Mouse (Mus musculus) cerebellum, adult 2 months (tissue): Measurements from ENCODE around the gene Fgfr2. TPM values are rescaled to one million over a fixed set of nuclear protein-coding genes. Genes with fewer than 3 reads are reported as not detected.

Experiments used
- DNase-seq, 2 experiments: peaks; one replicate each; pipeline ENCODE4 v3.0.0; 2021
- H3K27ac ChIP-seq: fragments of 200-500 bp; 2 replicates; pipeline ENCODE4 v1.5.1; 2012; ENCODE audit warnings: low read length, control low read depth, inconsistent platforms; ENCODE audit not compliant: insufficient read depth
- H3K27me3 ChIP-seq: fragments of 200-500 bp; 2 replicates; pipeline ENCODE4 v1.6.1; 2012; ENCODE audit warnings: inconsistent platforms, mild to moderate bottlenecking, low read length, moderate library complexity; ENCODE audit not compliant: control insufficient read depth, insufficient read depth
- H3K4me1 ChIP-seq: fragments of 200-500 bp; 2 replicates; pipeline ENCODE4 v1.6.1; 2011; ENCODE audit warnings: low read length; ENCODE audit not compliant: control insufficient read depth, insufficient read depth
- H3K4me3 ChIP-seq: fragments of 200-500 bp; replicated peaks from 2 replicates; pipeline ENCODE3; 2011; ENCODE audit warnings: mild to moderate bottlenecking, low read depth, low read length, control low read depth; ENCODE audit not compliant: insufficient read depth
- CTCF ChIP-seq: fragments of 200-500 bp; IDR thresholded peaks from 2 replicates; pipeline ENCODE4 v1.5.1; 2011; ENCODE audit warnings: low read depth, mild to moderate bottlenecking, control low read depth, low read length, moderate library complexity, borderline replicate concordance; ENCODE audit not compliant: insufficient read depth
- POLR2A ChIP-seq: fragments of 200-500 bp; IDR thresholded peaks from 2 replicates; pipeline ENCODE4 v1.6.1; 2011; ENCODE audit warnings: low read length, control low read depth, borderline replicate concordance; ENCODE audit not compliant: insufficient read depth
- WGBS: fragments of 180-500 bp; shearing (Covaris S2); methylation state at CpG from one replicate; pipeline ENCODE4 v1.1.7; 2018; 5-methylcytosine and 5-hydroxymethylcytosine counted together
- polyA plus RNA-seq: library from polyadenylated mRNA; depleted of rRNA; stranded (reverse); fragments of >200 nt; gene quantifications from 2 replicates; pipeline ENCODE4 v1.2.3, GENCODE M21; 2012

Fgfr2 gene
- polyA plus RNA-seq, 1 experiment: 95.3 TPM

DNA sequence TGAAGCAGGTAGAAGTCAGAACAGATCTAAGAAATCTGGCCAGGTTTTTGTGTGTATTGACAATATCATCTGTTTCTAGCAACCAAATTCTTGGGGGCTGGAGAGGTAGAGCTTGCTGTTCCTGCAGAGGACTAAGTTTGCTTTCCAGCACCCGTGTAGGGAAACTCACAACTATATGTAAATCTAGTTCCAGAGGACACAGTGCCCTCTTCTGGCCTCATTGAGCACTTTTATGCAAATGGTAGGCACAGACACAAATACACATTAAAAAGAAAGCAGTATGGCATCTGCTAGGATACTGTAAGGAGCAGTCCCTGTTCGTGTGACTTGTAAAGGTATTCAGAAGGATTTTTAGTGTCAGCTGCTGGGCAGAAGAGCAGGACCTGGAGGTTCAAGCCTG, 240.8 kb downstream of the Fgfr2 start:
- TF ChIP-seq POLR2A (no peak), CTCF (no peak)
- H3K27me3 ChIP-seq: no peaks in the 10 kb centered on the region
- WGBS: 65% methylated on average over 2 of the region's 2 CpGs
- H3K4me1 ChIP-seq: no peaks in the 10 kb centered on the region
- H3K4me3 ChIP-seq: no peak overlapping the region
- H3K27ac ChIP-seq: no peak overlapping the region
- DNase-seq: no peak

DNA sequence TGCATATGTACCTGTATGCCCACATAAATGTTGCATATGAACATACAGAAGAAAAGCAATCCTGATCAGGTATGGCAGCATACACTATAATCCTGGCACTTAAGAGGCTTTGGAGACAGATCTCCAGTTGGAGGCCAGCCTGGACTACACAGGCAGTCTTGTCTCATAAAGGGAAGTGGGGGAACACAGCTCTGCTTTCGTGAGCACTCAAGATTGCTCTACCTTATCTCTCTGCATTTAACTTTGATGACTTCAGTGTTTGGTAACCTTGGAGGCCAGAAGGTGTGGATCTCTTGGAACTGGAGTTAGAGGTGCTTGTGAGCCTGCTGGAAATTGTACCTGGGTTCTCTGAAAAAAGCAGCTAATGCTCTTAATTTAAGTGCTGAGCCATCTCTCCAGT, 242.9 kb downstream of the Fgfr2 start:
- no peak for DNase-seq
- no peak overlapping the region for H3K4me3 ChIP-seq
- WGBS: 93% methylated on average over 1 of the region's 1 CpGs
- no peak for TF ChIP-seq CTCF
- no peak for TF ChIP-seq POLR2A
- no peaks in the 10 kb centered on the region for H3K4me1 ChIP-seq
- H3K27me3 ChIP-seq: no peaks in the 10 kb centered on the region
- H3K27ac ChIP-seq: no peak overlapping the region

DNA sequence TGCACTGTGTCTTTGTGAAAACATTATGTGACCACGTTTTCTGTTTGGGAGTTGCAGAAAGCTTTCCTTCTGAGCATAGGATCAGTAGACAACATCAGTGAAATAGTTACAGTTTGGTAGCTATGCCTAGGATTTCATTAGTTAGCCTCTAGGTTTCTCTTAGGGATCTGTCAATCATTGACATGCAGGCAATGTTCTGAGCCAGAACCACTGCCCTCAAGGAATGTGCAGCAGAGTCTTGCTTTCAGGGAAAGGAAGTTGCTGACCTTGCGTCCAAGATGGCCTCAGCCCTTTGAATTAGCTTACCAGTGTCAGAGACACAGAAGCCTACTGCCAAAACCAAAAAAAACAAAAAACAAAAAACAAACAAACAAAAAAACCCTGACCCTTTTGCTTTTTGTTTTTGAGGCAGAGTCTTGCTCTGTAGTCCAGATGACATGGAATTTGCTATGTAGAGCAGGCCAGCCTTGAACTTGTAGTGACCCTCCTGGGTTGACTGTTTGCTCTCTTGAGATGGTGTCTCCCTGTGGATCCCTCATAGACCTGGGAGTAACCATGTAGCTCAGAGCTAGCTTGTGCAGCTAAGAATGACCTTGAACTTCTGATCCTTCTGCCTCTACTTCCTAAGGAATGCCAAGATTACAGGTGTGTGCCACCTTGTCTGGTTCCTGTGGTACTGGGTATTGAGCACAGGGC, 247.6 kb downstream of the Fgfr2 start:
- Histone ChIP-seq H3K27ac (no peak overlapping the region), H3K27me3 (no peaks in the 10 kb centered on the region), H3K4me3 (no peak overlapping the region), H3K4me1 (no peaks in the 10 kb centered on the region)
- TF ChIP-seq CTCF: no peak
- no peak for TF ChIP-seq POLR2A
- 91% methylated on average over 2 of the region's 2 CpGs for WGBS
- DNase-seq: no peak

DNA sequence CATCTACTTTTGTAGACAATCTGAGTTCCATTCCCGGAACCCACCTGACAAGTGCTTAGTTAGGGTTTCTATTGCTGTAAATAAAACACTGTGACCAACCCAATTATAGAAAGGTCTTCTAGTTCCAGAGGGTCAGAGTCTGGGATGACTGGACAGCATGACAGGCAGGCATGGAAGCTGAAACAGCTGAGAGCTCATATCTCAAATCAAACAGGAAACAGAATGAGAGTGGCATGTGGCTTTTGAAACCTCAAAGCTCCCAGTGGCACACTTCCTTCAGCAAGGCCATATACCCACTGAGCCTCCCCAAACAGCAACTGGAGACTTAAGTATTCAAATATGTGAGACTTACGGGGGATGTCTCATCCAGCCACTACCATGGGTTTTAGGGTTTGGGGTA, 250.1 kb downstream of the Fgfr2 start:
- WGBS: 97% methylated on average over 2 of the region's 2 CpGs
- Histone ChIP-seq H3K27ac (no peak overlapping the region), H3K4me3 (no peak overlapping the region), H3K4me1 (no peaks in the 10 kb centered on the region), H3K27me3 (no peaks in the 10 kb centered on the region)
- no peak for DNase-seq
- no peak for TF ChIP-seq POLR2A
- TF ChIP-seq CTCF: no peak

DNA sequence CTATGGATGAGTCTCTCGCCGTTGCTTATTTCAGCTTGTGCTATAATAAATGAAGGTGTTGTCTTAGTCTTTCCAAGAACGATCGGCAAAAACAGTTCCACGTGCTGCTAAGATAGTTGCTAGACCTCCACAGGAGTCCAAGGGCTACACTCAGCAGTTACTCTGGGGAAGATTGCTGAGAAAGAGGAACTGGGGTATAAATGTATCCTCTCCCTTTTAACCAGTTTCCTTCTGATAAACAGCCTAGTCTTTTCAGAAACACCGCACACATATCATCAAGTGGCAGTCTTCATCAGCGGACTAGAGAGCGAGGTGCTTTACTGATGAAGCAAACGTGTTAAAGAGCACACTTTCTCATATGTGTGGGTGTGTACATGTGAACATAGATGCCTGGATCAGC, 256.8 kb downstream of the Fgfr2 start:
- Histone ChIP-seq H3K27me3 (no peaks in the 10 kb centered on the region), H3K27ac (no peak overlapping the region), H3K4me3 (no peak overlapping the region), H3K4me1 (no peaks in the 10 kb centered on the region)
- no peak for TF ChIP-seq CTCF
- no peak for TF ChIP-seq POLR2A
- WGBS: 95% methylated on average over 9 of the region's 9 CpGs
- no peak for DNase-seq

DNA sequence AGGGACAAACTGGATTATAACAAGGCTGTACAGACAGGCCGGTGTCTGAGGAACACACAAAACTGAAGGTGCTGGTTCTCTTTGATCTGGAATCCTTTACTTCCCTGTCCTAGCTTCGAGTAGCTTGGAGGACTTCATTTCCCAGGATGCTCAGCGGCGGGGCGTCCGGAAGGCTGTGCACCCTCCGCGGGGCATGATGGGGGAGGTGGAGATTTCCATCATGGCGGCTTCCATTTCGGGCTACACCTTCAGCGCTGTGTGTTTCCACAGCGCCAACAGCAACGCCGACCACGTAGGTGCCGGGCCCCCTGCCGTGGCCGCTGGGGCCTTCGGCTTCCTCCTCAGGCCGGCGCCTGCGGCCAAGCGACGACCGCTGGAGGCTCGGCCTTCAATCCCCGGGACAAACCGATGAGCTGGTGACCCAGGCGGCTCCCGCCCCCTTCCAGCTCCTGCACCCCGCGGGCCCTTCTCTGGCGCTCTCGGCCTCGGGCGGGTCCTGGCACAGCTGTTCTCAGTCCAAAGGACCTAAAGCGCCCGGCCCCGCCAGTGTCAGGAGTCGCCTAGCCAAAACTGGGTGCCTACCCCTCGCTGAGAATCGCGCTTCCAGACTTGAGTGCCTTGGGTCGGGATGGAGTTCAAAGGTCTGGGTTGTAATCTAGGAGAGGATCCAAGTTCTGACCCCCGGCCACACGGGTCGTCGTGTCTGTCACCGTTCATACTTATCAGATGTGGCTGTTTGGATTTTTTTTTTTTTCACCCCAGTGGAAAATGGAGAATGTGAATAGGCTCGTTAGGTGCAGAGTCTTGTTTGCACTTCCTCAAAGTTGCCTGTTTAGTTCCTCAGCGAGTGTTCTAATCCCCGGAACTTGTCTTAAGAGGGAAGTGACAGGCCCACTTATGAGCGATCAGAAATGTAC, 263.9 kb downstream of the Fgfr2 start, which contains the start of gene Abraxas2:
Gene Abraxas2, plus strand, starts transcription at position 184 of the 917 bp plus-strand sequence.
- Histone ChIP-seq H3K27ac (peak within 1 kb of the TSS; percentile 60; the same call in 1 of the 2 replicates), H3K4me3 (peak within 1 kb of the TSS; percentile 74), H3K27me3 (no peaks in the 10 kb centered on the region), H3K4me1 (no peaks in the 10 kb centered on the region)
- WGBS: 1% methylated on average over 53 of the region's 53 CpGs
- peak; percentile 91 to 92 for DNase-seq
- peak; percentile 55; the same call in 1 of the 2 replicates for TF ChIP-seq POLR2A
- no peak for TF ChIP-seq CTCF

DNA sequence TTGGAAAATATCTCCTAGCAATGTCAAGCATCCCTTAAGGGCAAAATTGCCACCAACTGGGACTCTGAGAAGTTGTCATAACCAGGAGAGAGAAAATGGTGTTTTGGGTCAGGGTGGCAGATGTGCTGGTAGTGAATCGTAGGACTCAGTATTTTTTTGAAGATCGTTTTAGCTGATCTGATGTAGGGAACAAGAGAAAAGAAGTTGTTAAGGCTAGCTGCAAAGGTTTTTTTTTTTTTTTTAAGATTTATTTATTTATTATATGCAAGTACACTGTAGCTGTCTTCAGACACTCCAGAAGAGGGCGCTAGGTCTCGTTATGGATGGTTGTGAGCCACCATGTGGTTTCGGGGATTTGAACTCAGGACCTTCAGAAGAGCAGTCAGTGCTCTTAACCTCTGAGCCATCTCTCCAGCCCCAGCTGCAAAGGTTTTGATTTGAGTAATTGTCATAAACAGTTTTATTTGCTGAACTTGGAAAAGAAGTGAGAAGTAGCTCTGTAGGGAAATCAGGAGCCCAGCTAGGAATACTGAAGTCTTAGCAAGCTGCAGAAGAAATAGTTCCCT, 265.0 kb downstream of the Fgfr2 start:
- no peak overlapping the region for H3K27ac ChIP-seq
- H3K4me1 ChIP-seq: no peaks in the 10 kb centered on the region
- WGBS: 62% methylated on average over 5 of the region's 5 CpGs
- H3K4me3 ChIP-seq: no peak overlapping the region
- TF ChIP-seq POLR2A: no peak
- TF ChIP-seq CTCF: 0 out of 2 replicates have a peak, but pooled peaks have one; percentile 7
- no peaks in the 10 kb centered on the region for H3K27me3 ChIP-seq
- no peak for DNase-seq
